Mouse (Mus musculus): ENCODE data around the gene Cdh15. TPM values are rescaled to one million over a fixed set of nuclear protein-coding genes. Genes with fewer than 3 reads are reported as not detected.

Cdh15 gene
- polyA plus RNA-seq, 1 experiment = not detected

- no peak for TF ChIP-seq GATA1 (IDR thresholded peaks at IDR 0.05; ENCODE audit: low read length)
These were observed 18.4 kb upstream of the Cdh15 start for GRCm38 (mm10) chr8:122829396-122829795.

GRCm38 (mm10) chr8:122830349-122831061 lies 17.3 kb upstream of the Cdh15 start:
- no peak for TF ChIP-seq GATA1 (IDR thresholded peaks at IDR 0.05; ENCODE audit: low read length)

- no peak for TF ChIP-seq GATA1 (IDR thresholded peaks at IDR 0.05; ENCODE audit: low read length)
These were observed 13.3 kb upstream of the Cdh15 start for GRCm38 (mm10) chr8:122834416-122834815.

GRCm38 (mm10) chr8:122834971-122835370 lies 12.8 kb upstream of the Cdh15 start:
- TF ChIP-seq GATA1 (IDR thresholded peaks at IDR 0.05; ENCODE audit: low read length) = no peak

GRCm38 (mm10) chr8:122836199-122836598 lies 11.6 kb upstream of the Cdh15 start:
- no peak for TF ChIP-seq GATA1 (IDR thresholded peaks at IDR 0.05; ENCODE audit: low read length)

GRCm38 (mm10) chr8:122836696-122837095 lies 11.1 kb upstream of the Cdh15 start:
- no peak for TF ChIP-seq GATA1 (IDR thresholded peaks at IDR 0.05; ENCODE audit: low read length)

GRCm38 (mm10) chr8:122844161-122844560 lies 3.6 kb upstream of the Cdh15 start:
- no peak for TF ChIP-seq GATA1 (IDR thresholded peaks at IDR 0.05; ENCODE audit: low read length)

GRCm38 (mm10) chr8:122845662-122846061 lies 2.1 kb upstream of the Cdh15 start:
- TF ChIP-seq GATA1 (IDR thresholded peaks at IDR 0.05; ENCODE audit: low read length) = no peak

GRCm38 (mm10) chr8:122849152-122849910 lies 1.6 kb downstream of the Cdh15 start:
- no peak for TF ChIP-seq GATA1 (IDR thresholded peaks at IDR 0.05; ENCODE audit: low read length)

- no peak for TF ChIP-seq GATA1 (IDR thresholded peaks at IDR 0.05; ENCODE audit: low read length)
These were observed 3.0 kb downstream of the Cdh15 start for GRCm38 (mm10) chr8:122850641-122851240.

- no peak for TF ChIP-seq GATA1 (IDR thresholded peaks at IDR 0.05; ENCODE audit: low read length)
These were observed 4.2 kb downstream of the Cdh15 start for GRCm38 (mm10) chr8:122851692-122852545.

- TF ChIP-seq GATA1 (IDR thresholded peaks at IDR 0.05; ENCODE audit: low read length) = no peak
These were observed 4.8 kb downstream of the Cdh15 start for GRCm38 (mm10) chr8:122852546-122852905.

GRCm38 (mm10) chr8:122853340-122853771 lies 5.6 kb downstream of the Cdh15 start:
- no peak for TF ChIP-seq GATA1 (IDR thresholded peaks at IDR 0.05; ENCODE audit: low read length)

- TF ChIP-seq GATA1 (IDR thresholded peaks at IDR 0.05; ENCODE audit: low read length) = no peak
These were observed 6.6 kb downstream of the Cdh15 start for GRCm38 (mm10) chr8:122854388-122854787.

GRCm38 (mm10) chr8:122855123-122855522 lies 7.4 kb downstream of the Cdh15 start:
- no peak for TF ChIP-seq GATA1 (IDR thresholded peaks at IDR 0.05; ENCODE audit: low read length)
